Mouse (Mus musculus): ENCODE results near the gene Ctnna3. TPM values are rescaled to one million over a fixed set of nuclear protein-coding genes. Genes with fewer than 3 reads are reported as not detected.
"Not testable (repeated sequence)": the region's sequence is repeated elsewhere in the genome, so short reads cannot be mapped to it uniquely, and the experiment has no call there.

The Ctnna3 gene
- polyA plus RNA-seq, 1 experiment from 2014 or later = 0.55 TPM

DNA sequence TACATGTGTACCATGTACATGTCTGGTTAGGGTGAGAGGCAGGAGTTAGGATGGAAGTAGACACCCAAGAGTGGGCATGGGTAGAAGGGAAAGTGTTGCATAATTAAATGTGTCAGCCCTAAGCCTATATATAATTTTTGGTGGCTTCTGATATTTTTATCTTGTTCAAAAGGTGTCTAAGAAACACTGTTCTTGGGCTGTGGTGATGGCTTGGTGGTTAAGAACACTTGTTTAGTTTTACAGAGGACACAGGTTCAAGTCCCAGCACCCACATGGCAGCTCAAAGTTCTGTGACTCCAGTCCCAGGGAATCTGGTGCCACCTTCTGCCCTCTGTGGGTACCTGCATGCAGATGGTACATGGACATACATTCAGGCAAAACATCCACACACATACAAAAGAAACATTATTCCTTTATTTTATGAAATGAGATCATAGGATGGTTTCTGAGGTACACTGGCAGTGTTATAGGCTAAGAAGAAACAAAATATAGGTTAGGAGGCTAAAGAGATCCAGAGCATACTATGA lies 8.9 kb downstream of the Ctnna3 start:
- Histone ChIP-seq H3K36me3 (ENCODE audit: insufficient read depth, low read length) (no peaks in the 10 kb centered on the region), H3K9me3 (ENCODE audit: low read length) (no peaks in the 10 kb centered on the region), H3K9ac (replicated peaks; ENCODE audit: low read length) (no peak overlapping the region), H3K4me1 (ENCODE audit: insufficient read depth, low read length) (no peaks in the 10 kb centered on the region), H3K4me2 (replicated peaks; ENCODE audit: low read depth, low read length) (no peak overlapping the region), H3K27me3 (ENCODE audit: insufficient read depth, low read length) (no peaks in the 10 kb centered on the region), H3K27ac (ENCODE audit: low read length) (no peak overlapping the region), H3K4me3 (ENCODE audit: low read length) (no peak overlapping the region)
- no peak for ATAC-seq (ENCODE audit: low FRiP score, low TSS enrichment)

GRCm38 (mm10) chr10:63439694-63440228 lies 9.9 kb downstream of the Ctnna3 start:
- H3K4me3 ChIP-seq (ENCODE audit: low read length) = no peak overlapping the region
- no peaks in the 10 kb centered on the region for H3K27me3 ChIP-seq (ENCODE audit: insufficient read depth, low read length)
- H3K9me3 ChIP-seq (ENCODE audit: low read length) = no peaks in the 10 kb centered on the region
- WGBS = 63% methylated on average over 7 of the region's 7 CpGs
- no peaks in the 10 kb centered on the region for H3K36me3 ChIP-seq (ENCODE audit: insufficient read depth, low read length)
- H3K4me1 ChIP-seq (ENCODE audit: insufficient read depth, low read length) = no peaks in the 10 kb centered on the region
- no peak overlapping the region for H3K4me2 ChIP-seq (replicated peaks; ENCODE audit: low read depth, low read length)
- H3K9ac ChIP-seq (replicated peaks; ENCODE audit: low read length) = no peak overlapping the region
- ATAC-seq (ENCODE audit: low FRiP score, low TSS enrichment) = no peak
- H3K27ac ChIP-seq (ENCODE audit: low read length) = no peak overlapping the region

GRCm38 (mm10) chr10:63444602-63445387 lies 14.9 kb downstream of the Ctnna3 start:
- not testable (repeated sequence) for H3K27ac ChIP-seq (ENCODE audit: low read length); H3K36me3 ChIP-seq (ENCODE audit: insufficient read depth, low read length); H3K9me3 ChIP-seq (ENCODE audit: low read length); H3K4me2 ChIP-seq (replicated peaks; ENCODE audit: low read depth, low read length); H3K9ac ChIP-seq (replicated peaks; ENCODE audit: low read length); ATAC-seq (ENCODE audit: low FRiP score, low TSS enrichment); H3K27me3 ChIP-seq (ENCODE audit: insufficient read depth, low read length); H3K4me3 ChIP-seq (ENCODE audit: low read length); H3K4me1 ChIP-seq (ENCODE audit: insufficient read depth, low read length)
- WGBS = 81% methylated on average over 13 of the region's 13 CpGs

GRCm38 (mm10) chr10:63453926-63454325 lies 24.0 kb downstream of the Ctnna3 start:
- Histone ChIP-seq H3K4me3 (ENCODE audit: low read length) (no peak overlapping the region), H3K4me2 (replicated peaks; ENCODE audit: low read depth, low read length) (no peak overlapping the region), H3K27me3 (ENCODE audit: insufficient read depth, low read length) (no peaks in the 10 kb centered on the region), H3K9ac (replicated peaks; ENCODE audit: low read length) (no peak overlapping the region), H3K9me3 (ENCODE audit: low read length) (no peaks in the 10 kb centered on the region), H3K4me1 (ENCODE audit: insufficient read depth, low read length) (peaks cover 7% of the 10 kb centered on the region; the same call in 1 of the 2 replicates), H3K27ac (ENCODE audit: low read length) (no peak overlapping the region), H3K36me3 (ENCODE audit: insufficient read depth, low read length) (no peaks in the 10 kb centered on the region)
- no peak for ATAC-seq (ENCODE audit: low FRiP score, low TSS enrichment)
- 91% methylated on average over 4 of the region's 4 CpGs for WGBS

DNA sequence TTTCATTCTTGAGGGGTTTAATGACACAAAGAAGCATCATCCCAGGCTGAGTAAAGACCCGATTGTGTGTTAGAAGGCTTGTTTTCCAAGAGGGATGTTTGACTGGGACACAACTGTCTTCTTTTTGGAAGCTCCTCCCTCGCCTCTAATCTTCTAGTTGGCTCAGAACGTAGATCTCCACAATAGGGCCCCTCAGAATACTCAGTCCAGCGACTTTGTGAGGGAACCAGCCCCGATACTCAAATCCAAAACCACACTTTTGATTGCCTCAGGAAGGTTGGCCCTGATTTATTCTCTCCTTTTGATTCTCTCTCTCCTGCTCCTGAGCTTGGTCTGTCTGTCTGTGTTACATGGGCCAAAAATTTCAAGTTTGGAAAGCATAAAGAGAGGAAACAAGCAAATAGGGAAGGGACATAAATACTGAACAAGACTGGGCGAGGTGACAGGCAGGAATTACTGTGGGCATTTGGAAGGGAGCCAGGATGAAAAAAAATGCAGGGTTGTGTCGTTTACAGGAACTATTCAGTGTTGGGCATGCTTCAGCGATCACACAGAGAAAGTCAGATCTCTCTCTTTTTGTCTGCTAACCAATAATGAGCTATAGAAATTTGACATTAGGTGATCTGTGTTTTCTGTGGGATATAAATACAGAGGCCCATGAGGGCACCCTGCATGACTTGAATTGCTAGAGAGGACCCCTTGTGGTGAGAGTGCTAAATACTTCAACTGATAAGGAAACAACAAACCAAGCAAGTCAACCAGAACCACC lies 25.4 kb downstream of the Ctnna3 start:
- no peak overlapping the region for H3K4me2 ChIP-seq (replicated peaks; ENCODE audit: low read depth, low read length)
- H3K36me3 ChIP-seq (ENCODE audit: insufficient read depth, low read length) = no peaks in the 10 kb centered on the region
- no peak overlapping the region for H3K27ac ChIP-seq (ENCODE audit: low read length)
- H3K4me1 ChIP-seq (ENCODE audit: insufficient read depth, low read length) = peaks cover 7% of the 10 kb centered on the region; the same call in 1 of the 2 replicates
- no peak overlapping the region for H3K9ac ChIP-seq (replicated peaks; ENCODE audit: low read length)
- H3K27me3 ChIP-seq (ENCODE audit: insufficient read depth, low read length) = no peaks in the 10 kb centered on the region
- WGBS = 35% methylated on average over 8 of the region's 8 CpGs
- no peaks in the 10 kb centered on the region for H3K9me3 ChIP-seq (ENCODE audit: low read length)
- ATAC-seq (ENCODE audit: low FRiP score, low TSS enrichment) = peak; percentile 61; the same call in 1 of the 2 replicates
- H3K4me3 ChIP-seq (ENCODE audit: low read length) = no peak overlapping the region

DNA sequence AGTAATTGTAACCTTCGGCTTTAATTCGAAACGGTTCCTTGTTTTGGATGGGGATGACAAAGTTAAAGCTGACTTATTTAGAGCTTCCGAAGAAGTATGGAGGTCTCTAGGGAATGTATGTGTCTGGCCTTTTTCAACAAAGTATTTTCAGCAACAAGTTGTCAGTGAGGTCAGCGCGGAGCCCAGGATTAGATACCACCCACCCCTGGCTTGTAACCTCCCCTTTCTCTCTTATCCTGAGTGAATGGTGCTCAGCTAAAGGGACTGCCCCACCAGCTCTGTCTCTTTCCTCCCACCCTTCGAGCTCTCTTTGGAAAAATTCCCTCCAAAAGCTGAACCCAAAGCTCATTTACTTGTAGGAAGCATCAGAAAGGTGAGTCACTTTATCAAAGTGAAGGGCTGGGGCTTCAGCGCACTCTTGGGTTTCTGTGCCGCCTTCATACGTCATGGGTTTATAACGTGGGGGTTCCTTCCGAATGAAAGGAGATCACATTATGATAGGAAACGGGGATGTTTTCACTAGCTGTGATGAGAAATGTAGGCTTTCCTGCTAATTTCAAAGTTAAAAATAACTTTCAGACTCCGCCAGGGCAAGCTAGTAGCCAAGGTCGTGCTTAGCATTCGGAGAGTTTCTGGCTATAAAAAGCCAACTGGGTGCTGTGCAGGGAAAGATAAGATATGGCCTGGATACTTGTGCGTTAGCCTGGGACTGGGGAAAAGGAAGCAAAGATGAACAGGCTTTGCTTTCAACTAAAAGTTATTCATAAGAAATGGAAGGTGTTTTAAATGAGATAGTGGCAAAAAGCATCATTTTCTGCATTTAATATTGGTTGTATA lies 27.6 kb downstream of the Ctnna3 start:
- Histone ChIP-seq H3K4me1 (ENCODE audit: insufficient read depth, low read length) (peaks cover 7% of the 10 kb centered on the region; the same call in 1 of the 2 replicates), H3K9me3 (ENCODE audit: low read length) (no peaks in the 10 kb centered on the region), H3K4me2 (replicated peaks; ENCODE audit: low read depth, low read length) (peak overlapping the region; percentile 46), H3K9ac (replicated peaks; ENCODE audit: low read length) (peak overlapping the region; percentile 16; the same call in 1 of the 2 replicates), H3K4me3 (ENCODE audit: low read length) (peak overlapping the region; percentile 14; the same call in 1 of the 2 replicates), H3K36me3 (ENCODE audit: insufficient read depth, low read length) (no peaks in the 10 kb centered on the region), H3K27me3 (ENCODE audit: insufficient read depth, low read length) (no peaks in the 10 kb centered on the region), H3K27ac (ENCODE audit: low read length) (0 out of 2 replicates have a peak overlapping the region, but pooled peaks have one; percentile 24)
- no peak for ATAC-seq (ENCODE audit: low FRiP score, low TSS enrichment)
- WGBS = 44% methylated on average over 17 of the region's 17 CpGs

- no peak overlapping the region for H3K9ac ChIP-seq (replicated peaks; ENCODE audit: low read length)
- H3K4me3 ChIP-seq (ENCODE audit: low read length) = no peak overlapping the region
- no peaks in the 10 kb centered on the region for H3K36me3 ChIP-seq (ENCODE audit: insufficient read depth, low read length)
- no peak for ATAC-seq (ENCODE audit: low FRiP score, low TSS enrichment)
- no peak overlapping the region for H3K4me2 ChIP-seq (replicated peaks; ENCODE audit: low read depth, low read length)
- 38% methylated on average over 5 of the region's 5 CpGs for WGBS
- no peaks in the 10 kb centered on the region; the same call in 1 of the 2 replicates for H3K4me1 ChIP-seq (ENCODE audit: insufficient read depth, low read length)
- no peaks in the 10 kb centered on the region for H3K27me3 ChIP-seq (ENCODE audit: insufficient read depth, low read length)
- H3K27ac ChIP-seq (ENCODE audit: low read length) = no peak overlapping the region
- no peaks in the 10 kb centered on the region for H3K9me3 ChIP-seq (ENCODE audit: low read length)
Measured at GRCm38 (mm10) chr10:63460935-63461334, 31.0 kb downstream of the Ctnna3 start.

DNA sequence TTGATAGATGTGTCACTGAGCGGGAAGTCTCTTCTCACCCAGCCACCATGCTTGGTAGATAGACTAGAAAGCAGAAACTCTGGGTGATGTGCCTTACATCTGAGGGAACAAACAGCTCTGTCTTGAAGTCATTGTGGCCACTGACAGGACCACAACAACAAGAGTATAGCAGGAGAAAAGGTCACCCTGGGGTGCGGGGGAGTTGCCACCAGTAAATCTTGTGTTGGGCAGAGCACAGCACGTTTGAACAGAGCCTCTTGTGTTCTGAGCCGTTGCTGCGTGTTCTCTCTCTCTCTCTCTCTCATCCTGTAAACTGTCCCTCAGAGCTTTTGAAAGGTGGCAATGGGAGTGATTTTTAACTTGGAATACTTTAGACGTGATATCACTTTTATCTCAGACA lies 42.6 kb downstream of the Ctnna3 start:
- Histone ChIP-seq H3K27ac (ENCODE audit: low read length) (no peak overlapping the region), H3K9ac (replicated peaks; ENCODE audit: low read length) (no peak overlapping the region), H3K4me1 (ENCODE audit: insufficient read depth, low read length) (no peaks in the 10 kb centered on the region), H3K4me3 (ENCODE audit: low read length) (no peak overlapping the region), H3K4me2 (replicated peaks; ENCODE audit: low read depth, low read length) (no peak overlapping the region), H3K27me3 (ENCODE audit: insufficient read depth, low read length) (no peaks in the 10 kb centered on the region), H3K9me3 (ENCODE audit: low read length) (no peaks in the 10 kb centered on the region), H3K36me3 (ENCODE audit: insufficient read depth, low read length) (no peaks in the 10 kb centered on the region)
- 27% methylated on average over 6 of the region's 6 CpGs for WGBS
- ATAC-seq (ENCODE audit: low FRiP score, low TSS enrichment) = no peak

DNA sequence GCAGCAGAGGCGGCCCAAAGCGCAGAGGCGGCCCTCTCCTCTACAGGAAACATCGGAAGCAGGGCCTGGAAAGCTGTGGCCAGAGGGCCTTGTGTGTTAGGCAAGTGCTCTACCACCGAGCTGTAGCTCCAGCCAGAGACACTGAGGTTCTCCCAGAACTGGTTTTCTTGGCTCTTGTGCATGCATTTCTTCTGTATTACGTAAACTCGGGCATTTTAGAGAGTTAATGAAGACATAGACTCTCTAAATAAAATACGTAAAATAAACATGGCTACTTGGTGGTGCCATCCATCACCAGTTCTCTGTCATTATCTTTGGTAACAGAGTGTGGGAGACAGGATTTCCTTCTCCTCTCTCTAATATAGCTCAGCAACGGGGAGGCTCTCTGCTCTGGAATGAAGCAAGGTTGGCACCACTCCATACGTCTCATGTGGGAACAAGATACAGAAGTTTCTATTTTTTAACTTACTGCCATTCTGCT lies 46.3 kb downstream of the Ctnna3 start:
- peak; percentile 31; the same call in 1 of the 2 replicates for ATAC-seq (ENCODE audit: low FRiP score, low TSS enrichment)
- no peak overlapping the region for H3K4me3 ChIP-seq (ENCODE audit: low read length)
- no peak overlapping the region for H3K9ac ChIP-seq (replicated peaks; ENCODE audit: low read length)
- no peak overlapping the region; the same call in 1 of the 2 replicates for H3K27ac ChIP-seq (ENCODE audit: low read length)
- no peak overlapping the region for H3K4me2 ChIP-seq (replicated peaks; ENCODE audit: low read depth, low read length)
- H3K36me3 ChIP-seq (ENCODE audit: insufficient read depth, low read length) = no peaks in the 10 kb centered on the region
- H3K4me1 ChIP-seq (ENCODE audit: insufficient read depth, low read length) = no peaks in the 10 kb centered on the region
- WGBS = 50% methylated on average over 10 of the region's 10 CpGs
- no peaks in the 10 kb centered on the region for H3K9me3 ChIP-seq (ENCODE audit: low read length)
- no peaks in the 10 kb centered on the region for H3K27me3 ChIP-seq (ENCODE audit: insufficient read depth, low read length)
